Mouse (Mus musculus): ENCODE measurements around the gene Rtn3.

DNA sequence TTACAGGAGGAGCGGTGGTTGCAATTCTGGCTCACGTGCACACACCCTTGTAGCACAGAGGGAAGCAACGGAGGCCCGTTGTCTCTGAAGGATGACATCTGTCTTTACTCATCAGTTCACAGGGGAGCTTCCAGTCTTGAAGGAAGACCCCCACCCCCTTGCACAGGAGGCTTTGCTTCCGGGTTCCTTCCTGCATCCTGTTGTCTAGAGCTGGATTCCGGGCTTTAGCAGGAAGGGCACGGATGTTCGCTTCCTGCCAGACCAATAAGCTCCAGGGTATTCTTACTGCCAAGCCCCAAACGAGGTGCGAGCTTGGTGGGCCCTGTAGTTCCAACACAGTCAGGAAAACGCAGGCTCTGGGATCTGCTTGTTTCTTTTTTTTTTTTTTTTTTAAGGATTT, 82.4 kb downstream of the Rtn3 start:
- no peak for TF ChIP-seq CTCF (IDR thresholded peaks at IDR 0.05; ENCODE audit: borderline replicate concordance, control insufficient read depth, extremely low read depth, insufficient read depth, low read length, poor library complexity)
- no peak for TF ChIP-seq POLR2A (IDR thresholded peaks at IDR 0.05; ENCODE audit: control insufficient read depth, extremely low read depth, insufficient read depth, low read length, poor library complexity)
